Mouse (Mus musculus) ovary, postnatal 14 days (tissue): Measurements from ENCODE around the gene Ube2d3.
"Not testable (repeated sequence)": the region's sequence is repeated elsewhere in the genome, so short reads cannot be mapped to it uniquely, and the experiment has no call there.

Experiments used
- DNase-seq: peaks from one replicate; pipeline ENCODE4 v3.0.0; 2022; ENCODE audit warnings: low spot score

The Ube2d3 gene

DNA sequence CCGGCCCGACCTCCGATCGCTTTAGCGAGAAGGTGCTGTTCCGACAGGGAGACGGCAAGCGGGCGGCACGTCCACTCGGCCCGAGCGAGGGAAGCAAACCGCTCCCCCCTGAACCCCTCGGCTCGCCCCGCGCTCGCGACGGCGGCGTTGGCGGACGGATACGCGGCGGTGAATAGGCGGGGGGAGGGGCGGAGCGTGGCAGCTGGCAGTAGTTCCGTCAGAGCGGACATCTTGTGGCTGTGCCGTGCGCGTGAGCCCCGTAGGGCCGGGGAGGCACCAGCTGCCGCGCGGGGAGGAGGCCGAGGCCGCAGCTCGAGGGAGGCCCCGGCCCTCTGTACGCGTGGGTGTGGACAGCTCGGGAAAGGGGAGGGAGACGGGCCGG, 573 bp downstream of the Ube2d3 start:
- DNase-seq, result peak; percentile 97

DNA sequence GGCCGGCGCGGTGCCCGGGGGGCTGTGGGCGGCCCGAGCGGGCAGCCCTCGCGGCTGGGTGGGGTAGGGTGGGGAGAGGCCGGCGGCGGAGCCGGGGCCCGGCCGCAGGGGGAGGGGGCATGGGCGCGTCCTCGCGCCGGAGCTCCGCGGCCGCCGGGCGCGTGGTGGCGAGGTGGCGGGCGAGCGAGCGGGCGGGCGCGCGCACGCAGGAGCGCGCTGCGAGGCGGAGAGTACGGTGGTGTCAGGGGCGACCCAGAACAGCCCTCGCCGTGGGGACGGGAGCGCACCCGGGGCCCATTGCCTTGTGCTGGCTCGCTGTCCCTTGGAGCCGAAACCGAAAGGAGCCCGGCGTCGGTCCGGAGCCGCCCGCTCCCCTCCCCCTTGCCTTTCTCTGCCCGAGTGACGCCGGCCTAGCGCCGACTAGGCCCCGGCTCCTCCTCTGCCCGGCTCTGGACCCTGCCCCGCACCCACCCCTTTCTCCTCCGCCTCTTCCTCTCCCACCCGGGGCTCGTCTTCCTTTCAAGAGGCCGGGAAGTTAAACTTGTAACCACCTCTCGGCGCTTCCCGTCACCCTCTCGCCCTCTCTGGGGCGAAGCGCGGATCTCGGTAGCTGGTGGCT, 1.1 kb downstream of the Ube2d3 start:
- peak; percentile 63 for DNase-seq

GRCm38 (mm10) chr3:135439651-135440050, 1.7 kb downstream of the Ube2d3 start:
- DNase-seq, result no peak

- DNase-seq, result no peak
These were observed 2.3 kb downstream of the Ube2d3 start for GRCm38 (mm10) chr3:135440221-135440620.

DNA sequence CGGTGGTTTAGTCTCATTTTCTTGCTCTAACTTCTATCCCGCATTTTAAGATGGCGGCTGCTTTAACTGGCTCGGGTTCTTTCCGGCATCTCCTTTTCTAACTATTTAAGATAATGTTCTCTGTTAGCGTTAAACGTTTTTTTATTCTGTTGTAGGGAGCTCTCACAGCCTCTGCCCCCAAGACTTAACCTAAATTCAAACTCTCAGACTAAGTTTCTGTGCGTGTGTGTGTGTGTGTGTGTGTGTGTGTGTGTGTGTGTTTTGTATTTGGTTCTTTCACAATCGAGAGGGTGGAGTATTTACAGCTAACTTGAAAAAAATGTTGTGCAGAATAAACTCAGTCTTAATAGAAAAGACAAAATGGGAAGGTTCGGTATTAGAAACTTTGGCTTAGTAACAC, 2.7 kb downstream of the Ube2d3 start:
- no peak for DNase-seq

GRCm38 (mm10) chr3:135444930-135445329, 7.0 kb downstream of the Ube2d3 start:
- no peak for DNase-seq

GRCm38 (mm10) chr3:135458981-135459380, 21.0 kb downstream of the Ube2d3 start:
- no peak for DNase-seq

- DNase-seq, result no peak
These were observed 30.5 kb downstream of the Ube2d3 start for GRCm38 (mm10) chr3:135468402-135468801.

DNA sequence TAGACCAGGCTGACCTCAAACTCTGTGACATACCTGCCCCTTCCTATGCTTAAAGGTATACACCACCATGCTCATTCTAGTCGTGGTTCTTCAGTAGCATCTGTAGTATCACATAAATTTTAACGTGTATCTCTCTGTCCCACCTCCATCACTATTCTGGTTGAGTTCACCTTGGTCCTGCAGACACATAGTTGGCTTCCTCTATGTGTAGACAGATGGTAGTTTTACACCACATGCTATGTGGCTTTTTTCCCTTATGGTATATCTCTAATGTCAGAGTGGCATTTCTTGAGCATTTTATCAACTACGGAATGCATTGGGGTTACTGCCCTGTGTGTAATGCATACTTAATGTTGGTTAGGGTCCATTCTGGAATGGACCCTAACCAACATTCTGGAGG, 31.2 kb downstream of the Ube2d3 start:
- no peak for DNase-seq

DNA sequence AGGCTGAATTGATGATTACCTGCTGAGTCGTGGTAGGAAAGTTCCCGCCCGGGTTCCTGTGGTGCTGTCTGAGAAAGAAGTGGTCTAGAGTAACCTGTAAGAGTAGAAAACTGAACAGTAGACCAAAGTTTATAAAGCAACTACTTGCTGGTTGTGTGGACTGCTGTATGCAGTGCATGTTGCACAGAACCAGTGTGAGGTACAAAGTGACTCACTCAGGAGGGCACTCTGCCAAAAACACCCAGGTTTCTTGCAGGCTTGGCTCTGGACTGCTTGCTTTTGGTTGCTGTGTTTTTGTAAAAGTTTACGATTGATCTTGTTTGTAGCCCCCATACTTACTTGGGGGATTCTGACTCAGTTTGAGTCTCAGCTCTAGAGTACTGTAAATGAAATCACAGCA, 32.0 kb downstream of the Ube2d3 start:
- peak; percentile 51 for DNase-seq

- no peak for DNase-seq
These were observed 32.9 kb downstream of the Ube2d3 start for GRCm38 (mm10) chr3:135470823-135471222.

DNA sequence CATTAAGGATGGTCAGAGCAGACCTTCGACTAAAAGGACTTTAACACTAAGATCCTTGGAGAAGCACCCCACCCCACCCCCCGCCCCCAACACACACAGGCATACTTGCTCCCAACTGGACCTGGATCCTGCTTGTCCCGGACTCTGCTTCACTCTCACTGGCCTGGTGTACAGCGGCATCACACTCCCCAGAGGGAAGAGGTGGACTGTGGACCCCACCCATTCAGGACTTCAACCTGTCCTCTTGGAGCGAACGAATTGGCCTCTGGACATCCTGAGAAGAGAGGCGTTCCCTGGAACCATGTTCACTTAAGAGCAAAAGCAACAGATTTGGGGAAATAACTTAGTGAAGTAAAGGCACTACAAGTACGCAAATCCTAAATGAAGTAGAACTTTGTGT, 37.1 kb downstream of the Ube2d3 start:
- DNase-seq, result no peak

- DNase-seq, result no peak
These were observed 38.3 kb downstream of the Ube2d3 start for GRCm38 (mm10) chr3:135476286-135476685.

- DNase-seq, result no peak
These were observed 39.0 kb downstream of the Ube2d3 start for GRCm38 (mm10) chr3:135476977-135477376.

GRCm38 (mm10) chr3:135479090-135479489, 41.1 kb downstream of the Ube2d3 start:
- not testable (repeated sequence) for DNase-seq

GRCm38 (mm10) chr3:135480767-135481166, 42.8 kb downstream of the Ube2d3 start:
- no peak for DNase-seq

DNA sequence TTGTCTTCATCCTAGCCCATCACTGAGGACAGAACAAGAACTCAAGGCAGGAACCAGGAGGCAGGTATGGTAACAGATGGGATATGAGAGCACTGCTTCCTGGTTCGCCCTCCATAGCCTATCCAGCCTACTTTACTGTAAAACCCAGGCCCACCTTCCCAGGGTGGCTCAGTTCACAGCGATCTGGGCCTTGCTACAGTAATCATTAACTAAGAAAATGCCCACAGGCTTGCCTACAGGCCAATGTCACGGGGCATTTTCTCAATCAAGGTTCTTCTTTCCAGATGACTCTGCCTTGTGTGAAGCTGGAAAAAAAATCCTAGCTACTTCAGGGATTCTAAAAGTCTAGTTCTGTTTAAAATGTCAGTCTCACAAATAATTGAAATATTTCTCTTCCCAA, 43.7 kb downstream of the Ube2d3 start:
- DNase-seq, result no peak

- not testable (repeated sequence) for DNase-seq
These were observed 46.7 kb downstream of the Ube2d3 start for GRCm38 (mm10) chr3:135484650-135485049.

- DNase-seq, result peak; percentile 46
These were observed 47.4 kb downstream of the Ube2d3 start, which contains the start of gene Manba for GRCm38 (mm10) chr3:135485128-135485899. Gene Manba, plus strand, starts transcription at chr3:135485611.

DNA sequence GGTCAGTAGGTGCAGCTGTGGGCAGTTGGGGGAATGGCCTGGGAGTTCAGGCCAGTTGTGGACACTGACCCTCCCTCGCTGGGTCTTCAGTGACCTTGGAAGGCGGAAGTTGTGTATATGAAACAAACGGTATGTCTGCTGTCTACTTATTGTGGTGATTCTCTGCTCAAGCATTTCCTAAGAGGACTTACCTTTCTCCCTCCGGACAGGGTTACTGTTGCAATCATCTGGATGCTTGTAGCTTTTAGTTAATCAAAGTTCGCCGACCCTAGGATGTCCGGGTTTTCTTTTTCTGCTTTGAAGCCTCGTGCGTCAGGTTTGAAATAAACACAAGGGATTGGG, 47.9 kb downstream of the Ube2d3 start:
- no peak for DNase-seq

DNA sequence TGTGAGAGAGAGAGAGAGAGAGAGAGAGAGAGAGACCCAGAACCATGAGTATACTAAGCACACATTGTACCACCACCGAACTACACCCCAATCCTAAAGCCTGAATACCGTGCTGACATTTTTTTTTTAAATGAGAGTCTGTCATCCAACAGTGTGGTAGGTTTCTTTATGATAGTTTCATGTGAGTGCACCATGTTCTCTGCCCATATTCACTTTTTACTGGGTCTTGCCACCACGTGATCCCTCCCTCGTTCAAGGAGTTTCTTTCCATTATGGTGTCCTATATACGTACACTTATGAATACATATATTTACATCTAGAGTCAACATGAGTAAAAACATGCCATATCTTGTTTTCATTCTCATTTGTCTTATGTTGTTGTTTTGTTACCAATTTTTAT, 48.4 kb downstream of the Ube2d3 start:
- no peak for DNase-seq

DNA sequence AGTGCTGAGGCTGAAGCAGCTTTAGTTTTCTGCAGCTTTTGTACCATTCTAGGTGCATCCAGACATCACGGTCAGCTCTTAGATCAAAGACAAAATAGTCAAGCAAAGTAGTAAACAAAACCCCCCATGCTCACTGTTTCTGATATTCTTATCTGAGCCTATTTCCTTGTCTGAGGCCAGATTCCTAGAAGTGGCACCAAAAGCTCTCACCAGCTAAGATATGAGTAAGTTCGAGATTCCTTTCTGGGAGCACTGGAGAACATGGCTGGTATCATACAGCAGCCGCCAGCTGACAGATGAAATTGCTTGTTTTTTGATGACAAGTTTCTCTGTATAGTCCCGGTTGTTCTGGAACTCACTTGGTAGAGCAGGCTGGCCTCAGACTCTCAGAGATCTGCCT, 49.9 kb downstream of the Ube2d3 start:
- DNase-seq, result no peak

DNA sequence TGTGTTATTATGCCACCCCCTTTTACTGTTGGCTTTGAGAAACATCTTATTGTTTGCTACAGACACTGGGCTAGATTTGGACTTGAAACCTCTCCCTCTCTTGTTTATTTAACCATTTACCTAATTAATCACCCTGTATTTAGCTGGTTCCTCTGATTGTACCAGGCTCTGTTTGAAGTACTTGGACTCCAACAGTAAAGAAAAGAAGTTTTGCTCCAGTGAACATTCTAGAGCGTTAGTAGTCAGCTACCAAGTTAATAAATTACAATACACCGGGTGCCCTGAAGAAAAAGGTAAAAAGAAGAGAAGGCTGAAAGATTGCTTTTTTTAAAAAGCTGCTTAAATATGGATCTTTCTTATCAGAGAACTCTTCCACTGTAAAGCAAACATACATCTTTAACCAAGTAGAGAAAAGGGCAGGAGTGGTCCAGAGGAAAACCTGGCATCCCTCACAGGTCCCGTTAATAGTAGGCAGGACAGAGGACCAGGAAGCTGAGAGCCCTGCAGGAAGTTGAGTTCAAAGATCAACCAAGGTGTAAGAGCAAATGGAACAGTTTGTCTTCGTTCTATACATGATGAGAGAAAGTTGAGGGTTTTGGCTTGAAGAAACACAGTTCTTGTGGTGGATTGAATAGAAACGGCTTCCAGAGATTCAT, 52.0 kb downstream of the Ube2d3 start:
- no peak for DNase-seq
